Mouse (Mus musculus): ENCODE results near the gene Ablim2. TPM values are rescaled to one million over a fixed set of nuclear protein-coding genes. Genes with fewer than 3 reads are reported as not detected.

The Ablim2 gene
- polyA plus RNA-seq, 1 experiment from 2014 or later: 1.7 TPM

DNA sequence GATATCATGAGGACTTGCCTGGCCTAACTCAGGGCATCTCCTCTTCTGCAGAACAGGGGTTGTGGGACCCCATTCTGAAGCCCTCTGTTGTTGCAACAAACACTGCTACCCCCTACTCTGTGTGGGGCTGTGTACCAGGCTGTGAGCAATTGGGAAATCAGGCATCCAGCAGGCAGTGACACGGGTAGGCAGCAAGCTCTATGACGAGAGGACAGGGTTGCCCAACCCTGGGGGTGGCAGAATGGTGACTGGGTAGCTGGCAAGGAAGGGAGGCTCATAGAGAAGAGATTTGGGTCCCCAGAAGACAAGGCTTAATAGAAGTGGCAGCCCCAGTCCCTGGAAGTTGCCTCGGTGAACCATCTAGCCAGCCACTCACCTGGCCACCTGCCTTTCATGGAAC, 31.8 kb upstream of the Ablim2 start:
- no peaks in the 10 kb centered on the region for H3K9me3 ChIP-seq
- 73% methylated on average over 3 of the region's 3 CpGs for WGBS
- no peak overlapping the region for H3K4me3 ChIP-seq
- DNase-seq (ENCODE audit: low spot score): no peak
- H3K36me3 ChIP-seq: peaks cover 10% of the 10 kb centered on the region; the same call in 1 of the 2 replicates
- peaks cover 44% of the 10 kb centered on the region for H3K4me1 ChIP-seq
- H3K27me3 ChIP-seq (ENCODE audit: insufficient read depth, poor library complexity, severe bottlenecking): peaks cover 4% of the 10 kb centered on the region; the same call in 1 of the 2 replicates
- H3K27ac ChIP-seq: no peak overlapping the region

DNA sequence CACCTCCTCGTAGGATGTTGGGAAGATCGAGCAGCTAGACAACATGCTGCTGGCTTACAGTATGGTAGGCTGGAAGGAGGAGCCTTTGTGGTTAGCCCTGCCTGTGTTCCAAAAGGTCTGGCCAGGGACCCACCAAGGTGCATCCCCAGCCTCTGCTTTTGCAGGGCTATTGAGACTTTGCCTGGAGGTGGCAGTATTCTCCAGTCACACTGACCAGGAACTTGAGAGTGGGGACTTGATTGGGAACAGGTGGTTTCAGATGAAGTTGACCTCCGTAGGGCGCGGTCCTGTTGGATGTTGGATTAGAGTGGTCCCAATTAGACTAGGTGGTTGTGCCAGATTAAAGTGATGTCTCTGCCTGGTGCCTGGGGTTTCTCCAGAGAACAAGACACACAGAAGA, 30.2 kb upstream of the Ablim2 start:
- H3K4me1 ChIP-seq: peaks cover 39% of the 10 kb centered on the region
- H3K27me3 ChIP-seq (ENCODE audit: insufficient read depth, poor library complexity, severe bottlenecking): peaks cover 4% of the 10 kb centered on the region; the same call in 1 of the 2 replicates
- H3K36me3 ChIP-seq: 0 out of 2 replicates have a peak, but pooled peaks cover 3% of the 10 kb centered on the region
- 0 out of 2 replicates have a peak overlapping the region, but pooled peaks have one; percentile 42 for H3K4me3 ChIP-seq
- DNase-seq (ENCODE audit: low spot score): no peak
- no peak overlapping the region for H3K27ac ChIP-seq
- H3K9me3 ChIP-seq: no peaks in the 10 kb centered on the region
- 89% methylated on average over 5 of the region's 5 CpGs for WGBS

DNA sequence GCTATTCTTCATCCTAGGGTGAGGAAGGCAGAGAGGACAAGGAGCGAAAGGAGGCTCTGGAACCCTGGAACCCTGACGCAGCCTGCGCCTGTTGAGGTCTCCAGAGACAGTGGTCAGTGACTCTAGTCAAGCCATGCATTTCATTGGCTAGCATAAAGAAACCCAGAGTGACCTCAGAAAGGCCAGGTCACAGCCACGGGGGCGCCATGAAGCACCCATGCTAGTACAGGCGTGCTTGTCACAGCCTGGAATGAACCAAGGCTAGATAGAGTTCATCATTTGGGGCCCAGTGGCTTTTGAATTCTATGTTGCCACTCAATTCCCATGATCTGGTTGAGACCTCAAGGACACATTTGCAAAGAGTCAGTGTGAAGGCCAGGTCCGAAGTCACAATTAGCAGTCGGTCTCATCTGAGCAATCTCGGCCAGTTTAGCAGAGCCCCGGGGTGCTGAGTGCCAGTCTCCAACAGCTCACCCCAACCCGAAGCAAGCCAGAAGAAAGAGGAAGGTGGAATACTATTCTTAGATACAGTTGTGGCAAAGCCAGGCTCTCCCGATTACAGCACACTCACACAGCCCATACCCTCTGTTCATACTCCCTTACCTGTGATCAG, 29.2 kb upstream of the Ablim2 start:
- H3K27ac ChIP-seq: peak overlapping the region; percentile 85
- H3K27me3 ChIP-seq (ENCODE audit: insufficient read depth, poor library complexity, severe bottlenecking): peaks cover 4% of the 10 kb centered on the region; the same call in 1 of the 2 replicates
- no peaks in the 10 kb centered on the region for H3K9me3 ChIP-seq
- H3K36me3 ChIP-seq: 0 out of 2 replicates have a peak, but pooled peaks cover 3% of the 10 kb centered on the region
- no peak for DNase-seq (ENCODE audit: low spot score)
- peaks cover 30% of the 10 kb centered on the region for H3K4me1 ChIP-seq
- H3K4me3 ChIP-seq: peak overlapping the region; percentile 42
- WGBS: 75% methylated on average over 12 of the region's 12 CpGs

DNA sequence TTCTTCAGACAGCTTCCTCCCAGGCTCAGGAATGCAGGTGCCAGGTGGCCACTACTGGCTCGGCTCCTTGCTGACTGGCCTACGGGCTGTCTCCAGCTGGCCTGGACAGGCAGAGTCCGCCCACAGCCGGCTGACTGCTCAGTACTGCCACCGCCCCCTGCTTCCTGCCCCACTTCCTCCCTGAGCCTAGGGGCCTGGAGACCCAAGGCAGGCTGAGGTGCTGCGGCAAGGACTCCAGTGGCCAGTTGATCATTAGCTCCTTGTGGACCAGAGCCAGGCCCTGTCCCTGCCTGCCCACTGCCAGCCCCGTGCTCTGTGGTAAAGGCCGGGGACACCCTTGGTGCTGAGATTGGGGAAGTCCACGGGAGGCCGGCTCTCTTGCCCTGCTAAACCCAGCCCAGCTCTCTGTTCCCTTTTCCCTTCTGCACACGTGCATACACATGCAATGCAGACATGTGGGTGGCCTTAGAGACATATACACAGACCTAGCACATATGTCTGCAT, 28.7 kb upstream of the Ablim2 start:
- Histone ChIP-seq H3K9me3 (no peaks in the 10 kb centered on the region), H3K4me1 (peaks cover 30% of the 10 kb centered on the region), H3K27ac (peak overlapping the region; percentile 85), H3K4me3 (peak overlapping the region; percentile 42), H3K27me3 (ENCODE audit: insufficient read depth, poor library complexity, severe bottlenecking) (peaks cover 4% of the 10 kb centered on the region; the same call in 1 of the 2 replicates), H3K36me3 (no peaks in the 10 kb centered on the region)
- DNase-seq (ENCODE audit: low spot score): peak; percentile 86
- whole genome bisulfite sequencing: 42% methylated on average over 11 of the region's 11 CpGs

DNA sequence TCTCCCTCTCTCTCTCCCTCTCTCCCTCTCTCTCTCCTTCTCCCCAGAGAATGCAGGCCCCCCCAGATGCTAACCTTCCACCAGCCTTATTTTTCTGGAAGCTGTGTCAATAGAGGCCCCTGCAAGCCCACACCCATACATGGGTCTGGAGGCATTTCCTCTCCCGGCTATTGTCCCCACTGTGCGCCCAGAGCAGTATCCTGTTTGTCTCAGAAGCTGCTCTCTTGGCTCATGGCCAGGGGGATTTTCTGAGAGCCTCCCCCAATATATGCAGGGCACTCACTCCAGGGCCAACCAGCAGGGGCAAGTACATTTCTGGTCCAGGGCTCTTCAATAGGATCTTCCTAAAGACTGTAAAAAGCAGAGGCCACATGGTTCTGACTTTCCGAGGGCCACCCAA, 27.8 kb upstream of the Ablim2 start:
- Histone ChIP-seq H3K36me3 (no peaks in the 10 kb centered on the region), H3K27me3 (ENCODE audit: insufficient read depth, poor library complexity, severe bottlenecking) (peaks cover 4% of the 10 kb centered on the region; the same call in 1 of the 2 replicates), H3K4me3 (no peak overlapping the region), H3K4me1 (peaks cover 29% of the 10 kb centered on the region), H3K27ac (peak overlapping the region; percentile 85), H3K9me3 (no peaks in the 10 kb centered on the region)
- no peak for DNase-seq (ENCODE audit: low spot score)
- WGBS: 62% methylated on average over 3 of the region's 3 CpGs

DNA sequence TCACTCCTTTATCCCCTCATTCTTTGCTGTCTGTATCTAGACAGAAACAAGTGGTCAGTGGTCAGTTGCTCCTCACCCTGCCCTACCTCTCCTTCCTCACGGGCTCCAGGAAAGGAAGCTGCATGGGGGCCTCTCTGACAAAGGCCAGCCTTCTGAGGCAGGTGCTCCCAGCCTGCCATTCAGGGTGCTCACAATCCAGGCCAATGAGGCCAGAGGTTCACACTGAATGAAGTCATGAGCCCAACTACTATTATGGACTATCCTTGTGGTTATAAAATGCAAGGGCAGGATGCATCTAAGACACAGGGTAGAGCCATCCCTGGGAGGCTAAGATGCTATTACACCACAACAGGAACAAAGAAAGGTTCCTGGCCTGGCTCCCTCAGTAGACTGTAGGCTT, 27.1 kb upstream of the Ablim2 start:
- no peak for DNase-seq (ENCODE audit: low spot score)
- H3K9me3 ChIP-seq: no peaks in the 10 kb centered on the region
- no peaks in the 10 kb centered on the region for H3K36me3 ChIP-seq
- H3K27ac ChIP-seq: peak overlapping the region; percentile 11; the same call in 1 of the 2 replicates
- no peak overlapping the region for H3K4me3 ChIP-seq
- 58% methylated on average over 1 of the region's 1 CpGs for WGBS
- H3K4me1 ChIP-seq: peaks cover 29% of the 10 kb centered on the region
- H3K27me3 ChIP-seq (ENCODE audit: insufficient read depth, poor library complexity, severe bottlenecking): peaks cover 4% of the 10 kb centered on the region; the same call in 1 of the 2 replicates

DNA sequence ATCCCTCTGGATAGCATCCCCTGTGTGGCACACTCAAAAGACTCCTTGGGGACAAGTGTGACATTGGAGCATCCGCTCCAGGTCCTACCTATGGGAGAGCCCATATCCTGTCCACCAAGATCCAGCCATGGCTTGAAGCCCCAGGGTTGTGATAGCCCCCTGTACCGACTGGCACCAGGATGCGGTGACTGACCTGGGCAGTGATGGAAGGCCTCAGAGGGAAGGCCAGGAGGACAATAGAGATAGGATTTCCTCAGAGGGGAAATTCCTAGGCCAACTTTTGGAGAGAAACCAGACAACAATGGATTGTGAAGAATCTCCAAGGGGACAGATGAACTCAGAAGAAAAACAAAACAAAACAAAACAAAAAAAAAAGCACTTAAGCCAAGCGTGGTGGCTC, 26.7 kb upstream of the Ablim2 start:
- DNase-seq (ENCODE audit: low spot score): no peak
- Histone ChIP-seq H3K36me3 (no peaks in the 10 kb centered on the region), H3K4me3 (no peak overlapping the region), H3K27ac (0 out of 2 replicates have a peak overlapping the region, but pooled peaks have one; percentile 11), H3K4me1 (peaks cover 25% of the 10 kb centered on the region), H3K9me3 (no peaks in the 10 kb centered on the region), H3K27me3 (ENCODE audit: insufficient read depth, poor library complexity, severe bottlenecking) (peaks cover 4% of the 10 kb centered on the region; the same call in 1 of the 2 replicates)
- WGBS: 78% methylated on average over 4 of the region's 4 CpGs

DNA sequence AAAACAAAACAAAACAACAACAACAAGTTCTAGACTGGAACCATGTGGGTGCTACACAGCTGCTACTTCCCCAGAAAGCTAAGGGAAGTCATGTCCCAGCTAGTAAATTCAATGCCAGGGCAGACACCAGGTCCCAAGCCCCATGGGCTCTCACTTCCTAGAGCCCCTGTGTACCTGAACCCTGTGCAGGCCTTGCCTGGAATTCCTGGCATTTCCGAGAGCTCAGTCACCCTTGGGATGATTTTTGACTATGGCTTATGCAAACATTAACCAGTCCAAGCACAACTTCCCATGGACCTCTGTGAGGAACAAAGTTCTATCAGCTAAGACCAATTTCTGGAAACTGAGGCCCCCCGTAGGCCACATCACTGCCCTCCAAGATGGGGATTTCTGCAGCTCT, 24.2 kb upstream of the Ablim2 start:
- Histone ChIP-seq H3K27me3 (ENCODE audit: insufficient read depth, poor library complexity, severe bottlenecking) (no peaks in the 10 kb centered on the region), H3K4me3 (no peak overlapping the region), H3K9me3 (no peaks in the 10 kb centered on the region), H3K36me3 (no peaks in the 10 kb centered on the region), H3K4me1 (peaks cover 41% of the 10 kb centered on the region), H3K27ac (no peak overlapping the region)
- no peak for DNase-seq (ENCODE audit: low spot score)
- WGBS: 74% methylated on average over 2 of the region's 2 CpGs

DNA sequence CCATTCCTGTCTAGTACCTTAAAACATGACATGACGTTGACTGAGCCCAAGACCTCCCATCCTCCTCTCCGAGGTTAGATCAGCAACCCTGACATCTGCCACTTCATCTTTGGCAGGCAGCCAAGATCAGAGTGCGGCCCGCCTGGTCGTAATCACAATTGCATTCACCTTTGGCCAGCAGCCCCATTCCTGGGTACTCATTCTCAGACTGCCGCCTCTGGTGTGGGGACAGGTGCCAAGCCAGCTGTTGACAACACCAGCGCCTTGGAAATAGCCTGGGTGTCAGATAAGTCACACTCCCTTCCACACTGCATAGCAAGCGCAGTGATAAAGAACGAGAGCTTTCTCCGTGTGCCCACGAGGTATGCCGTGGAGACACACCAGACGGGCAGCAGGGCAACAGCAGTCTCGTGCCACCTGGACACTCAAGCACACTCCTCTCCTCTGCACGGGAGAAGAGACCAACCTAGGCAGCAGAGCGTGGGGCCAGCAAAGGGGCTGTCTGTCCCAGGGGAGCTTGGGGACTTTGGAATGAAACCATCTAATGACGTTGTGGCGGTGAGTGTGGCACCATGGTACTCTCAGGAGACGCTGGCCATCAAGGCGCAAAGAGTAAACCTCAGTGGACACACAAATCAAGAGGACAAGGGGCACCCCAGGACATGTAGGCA, 20.3 kb upstream of the Ablim2 start:
- H3K36me3 ChIP-seq: no peaks in the 10 kb centered on the region
- peaks cover 57% of the 10 kb centered on the region for H3K4me1 ChIP-seq
- WGBS: 38% methylated on average over 20 of the region's 20 CpGs
- no peaks in the 10 kb centered on the region for H3K9me3 ChIP-seq
- peaks cover 18% of the 10 kb centered on the region for H3K27me3 ChIP-seq (ENCODE audit: insufficient read depth, poor library complexity, severe bottlenecking)
- DNase-seq (ENCODE audit: low spot score): no peak
- peak overlapping the region; percentile 69 for H3K27ac ChIP-seq
- H3K4me3 ChIP-seq: 0 out of 2 replicates have a peak overlapping the region, but pooled peaks have one; percentile 15

DNA sequence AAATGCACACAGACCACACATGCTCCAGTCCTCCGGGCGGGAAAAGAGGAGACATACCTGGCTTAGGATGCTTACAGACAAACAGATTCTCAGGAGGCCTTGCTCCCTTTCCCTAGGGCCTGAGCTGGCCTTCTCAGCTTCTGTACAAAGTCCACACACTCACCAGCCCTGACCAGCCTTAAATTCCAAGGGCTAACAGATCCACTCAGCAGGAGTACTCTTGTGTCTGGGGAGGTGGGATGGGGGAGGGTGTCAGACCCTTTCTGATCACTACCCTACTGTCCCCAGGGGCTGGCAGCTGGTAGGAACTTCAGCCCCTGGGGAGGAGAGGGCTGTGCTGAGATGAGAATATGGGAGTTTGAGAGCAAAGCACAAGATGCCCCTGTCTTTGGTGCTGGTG, 18.7 kb upstream of the Ablim2 start:
- H3K9me3 ChIP-seq: no peaks in the 10 kb centered on the region
- no peaks in the 10 kb centered on the region for H3K36me3 ChIP-seq
- no peak overlapping the region for H3K4me3 ChIP-seq
- DNase-seq (ENCODE audit: low spot score): no peak
- peaks cover 26% of the 10 kb centered on the region for H3K27me3 ChIP-seq (ENCODE audit: insufficient read depth, poor library complexity, severe bottlenecking)
- 70% methylated on average over 2 of the region's 2 CpGs for WGBS
- peak overlapping the region; percentile 69; the same call in 1 of the 2 replicates for H3K27ac ChIP-seq
- H3K4me1 ChIP-seq: peaks cover 50% of the 10 kb centered on the region

DNA sequence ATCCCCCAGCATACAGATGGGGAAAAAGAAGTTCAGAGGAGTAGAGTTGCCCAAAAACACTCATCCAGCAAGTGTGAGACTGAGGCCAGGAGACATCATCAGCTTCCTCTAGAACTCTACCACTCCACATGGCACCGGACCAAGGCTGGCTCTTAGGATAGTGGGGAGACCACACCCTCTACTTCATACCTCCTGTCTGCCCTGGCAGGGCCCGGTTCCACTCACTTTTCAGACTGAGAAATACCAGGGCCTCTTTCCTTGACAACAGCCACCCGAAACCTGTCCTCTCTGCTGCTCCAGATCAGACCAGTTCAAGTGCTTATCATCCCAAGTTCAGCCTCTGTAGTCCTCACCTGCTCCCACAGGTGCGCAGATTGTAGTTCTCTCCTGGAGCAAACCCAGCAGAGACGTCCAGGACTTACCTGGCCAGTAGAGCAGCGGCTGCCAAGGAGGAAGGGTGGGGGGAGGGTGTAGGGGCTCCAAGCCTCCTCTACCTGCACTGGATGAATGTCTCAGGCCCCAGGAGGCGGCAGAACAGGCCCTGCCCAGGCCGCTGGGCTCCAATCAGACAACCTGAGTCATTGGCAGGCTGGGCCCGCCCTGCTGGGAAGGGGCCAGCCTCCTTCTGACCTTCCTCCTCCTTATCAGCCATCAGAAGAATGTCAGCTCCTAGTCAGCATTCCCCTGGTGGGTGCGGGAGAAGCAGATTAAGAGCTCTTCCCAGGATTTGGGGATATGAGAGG, 18.0 kb upstream of the Ablim2 start, which contains the start of gene Sh3tc1:
Gene Sh3tc1 (minus strand): TSS at position 452 of the 743 bp plus-strand sequence.
- Histone ChIP-seq H3K4me1 (peaks cover 50% of the 10 kb centered on the region), H3K36me3 (no peaks in the 10 kb centered on the region), H3K27me3 (ENCODE audit: insufficient read depth, poor library complexity, severe bottlenecking) (peaks cover 26% of the 10 kb centered on the region), H3K27ac (peak within 1 kb of the TSS; percentile 69), H3K4me3 (peak within 1 kb of the TSS; percentile 32), H3K9me3 (no peaks in the 10 kb centered on the region)
- WGBS: 12% methylated on average over 10 of the region's 10 CpGs
- DNase-seq (ENCODE audit: low spot score): no peak

DNA sequence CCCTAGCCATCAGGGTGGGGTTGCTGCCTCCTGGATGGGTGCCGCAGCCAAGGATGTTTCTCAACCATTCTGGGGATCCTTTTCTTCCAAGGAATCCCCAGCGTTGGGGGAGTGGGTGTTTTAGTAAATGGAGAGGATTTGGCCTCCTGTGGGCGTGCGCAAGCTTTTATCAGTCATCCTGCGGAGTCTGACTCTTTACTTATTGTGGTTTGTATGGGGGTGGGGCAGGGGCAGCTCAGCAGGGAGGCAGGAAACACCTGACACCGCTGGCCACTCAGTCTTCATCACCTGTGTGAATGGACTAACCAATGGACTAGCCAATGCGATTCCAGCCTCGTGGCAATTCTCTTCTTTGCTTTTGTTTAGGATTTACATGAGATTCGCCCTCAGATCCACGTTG, 17.0 kb upstream of the Ablim2 start:
- Histone ChIP-seq H3K4me3 (peak overlapping the region; percentile 32; the same call in 1 of the 2 replicates), H3K36me3 (no peaks in the 10 kb centered on the region), H3K9me3 (no peaks in the 10 kb centered on the region), H3K27me3 (ENCODE audit: insufficient read depth, poor library complexity, severe bottlenecking) (peaks cover 26% of the 10 kb centered on the region), H3K4me1 (peaks cover 50% of the 10 kb centered on the region), H3K27ac (no peak overlapping the region; the same call in 1 of the 2 replicates)
- 10% methylated on average over 10 of the region's 10 CpGs for WGBS
- DNase-seq (ENCODE audit: low spot score): no peak
